Mouse (Mus musculus) kidney, adult 2 months (tissue): Measurements from ENCODE around the gene Tctn1. TPM values are rescaled to one million over a fixed set of nuclear protein-coding genes. Genes with fewer than 3 reads are reported as not detected.
A peak's percentile ranks its signal among the peaks of the same experiment; 100 is the strongest.

Source experiments
- DNase-seq: peaks from one replicate; pipeline ENCODE4 v3.0.0; 2021
- H3K27ac ChIP-seq: fragments of 200-500 bp; 2 replicates; pipeline ENCODE4 v1.5.1; 2012; ENCODE audit warnings: low read depth, low read length, control low read depth, inconsistent platforms; ENCODE audit not compliant: insufficient read depth
- H3K27me3 ChIP-seq: fragments of 200-500 bp; replicated peaks from 2 replicates; pipeline ENCODE4 v1.6.1; 2012; ENCODE audit warnings: mild to moderate bottlenecking, moderate library complexity, low read length, inconsistent platforms; ENCODE audit not compliant: control insufficient read depth, insufficient read depth
- H3K36me3 ChIP-seq: fragments of 200-500 bp; 2 replicates; pipeline ENCODE4 v1.6.1; 2012; ENCODE audit warnings: mild to moderate bottlenecking, moderate library complexity, low read length, inconsistent platforms; ENCODE audit not compliant: control insufficient read depth, insufficient read depth
- H3K4me1 ChIP-seq: fragments of 200-500 bp; 2 replicates; pipeline ENCODE4 v1.6.1; 2011; ENCODE audit warnings: low read length; ENCODE audit not compliant: control insufficient read depth, insufficient read depth
- H3K4me3 ChIP-seq: fragments of 200-500 bp; 2 replicates; pipeline ENCODE4 v1.5.1; 2011; ENCODE audit warnings: mild to moderate bottlenecking, low read depth, low read length, control low read depth; ENCODE audit not compliant: insufficient read depth
- CTCF ChIP-seq: fragments of 200-500 bp; conservative IDR thresholded peaks from 2 replicates; pipeline ENCODE4 v1.5.1; 2011; ENCODE audit warnings: low read depth, mild to moderate bottlenecking, control low read depth, low read length, moderate library complexity, mixed read lengths; ENCODE audit not compliant: insufficient read depth, insufficient read length
- POLR2A ChIP-seq: fragments of 200-500 bp; IDR thresholded peaks from one replicate; pipeline ENCODE4 v1.6.1; 2011; ENCODE audit warnings: low read depth, low read length, control low read depth
- WGBS: fragments of 180-500 bp; shearing (Covaris S2); methylation state at CpG from one replicate; pipeline ENCODE4 v1.1.7; 2018; 5-methylcytosine and 5-hydroxymethylcytosine counted together
- polyA plus RNA-seq: library from polyadenylated mRNA; depleted of rRNA; stranded (reverse); fragments of >200 nt; gene quantifications from 2 replicates; pipeline ENCODE4 v1.2.3, GENCODE M21; 2012

The Tctn1 gene
- polyA plus RNA-seq, 1 experiment, result 18.2 TPM

DNA sequence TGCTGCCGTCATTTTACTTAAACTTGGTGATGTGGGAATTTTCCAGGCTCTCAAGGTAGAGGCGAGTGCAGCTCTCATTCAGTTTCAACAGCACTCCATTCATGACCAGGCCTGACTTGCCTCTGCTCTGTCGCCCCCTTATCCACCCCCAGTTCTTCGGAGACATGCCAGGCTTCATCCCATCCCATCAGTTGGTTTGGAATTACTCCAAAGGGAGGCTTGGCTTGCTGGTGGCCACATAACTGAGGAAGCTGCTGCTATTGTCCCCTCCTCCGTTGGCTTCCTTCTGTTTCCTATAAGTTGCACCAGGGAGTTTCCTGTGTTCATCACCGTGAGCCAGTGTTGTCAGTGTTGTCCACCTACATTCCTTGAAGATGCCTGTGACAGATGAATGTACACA lies 40.3 kb upstream of the Tctn1 start:
- DNase-seq, result no peak
- Histone ChIP-seq H3K4me1 (peaks cover 49% of the 10 kb centered on the region), H3K27me3 (no peaks in the 10 kb centered on the region), H3K27ac (no peak overlapping the region), H3K36me3 (no peaks in the 10 kb centered on the region), H3K4me3 (no peak overlapping the region)
- TF ChIP-seq POLR2A (no peak), CTCF (no peak)
- 50% methylated on average over 6 of the region's 6 CpGs for WGBS

DNA sequence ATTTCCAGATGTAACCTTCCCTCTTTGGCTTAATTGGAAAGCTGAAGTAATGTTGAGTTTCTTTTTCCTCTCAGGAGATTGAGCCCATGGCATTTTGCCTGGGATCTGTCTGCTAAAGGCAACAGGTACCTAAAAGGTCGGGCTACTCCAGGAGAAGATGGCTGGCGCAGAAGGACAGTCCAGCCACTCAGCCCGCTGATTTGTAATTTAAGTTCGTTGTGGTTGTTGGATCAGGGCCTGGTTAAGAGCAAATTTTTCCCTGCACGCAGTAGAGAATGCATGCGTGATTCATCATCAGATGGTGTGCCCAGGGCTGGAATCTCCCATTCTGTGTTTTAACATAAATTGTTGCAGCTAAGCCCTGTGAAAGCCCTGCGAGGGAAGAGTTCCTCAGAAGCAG lies 39.7 kb upstream of the Tctn1 start:
- Histone ChIP-seq H3K4me1 (peaks cover 50% of the 10 kb centered on the region), H3K27ac (peak overlapping the region; percentile 72; the same call in 1 of the 2 replicates), H3K27me3 (no peaks in the 10 kb centered on the region), H3K36me3 (no peaks in the 10 kb centered on the region), H3K4me3 (no peak overlapping the region)
- no peak for DNase-seq
- TF ChIP-seq POLR2A (no peak), CTCF (no peak)
- 44% methylated on average over 7 of the region's 7 CpGs for WGBS

GRCm38 (mm10) chr5:122302810-122303745 lies 38.8 kb upstream of the Tctn1 start:
- H3K27me3 ChIP-seq, result no peaks in the 10 kb centered on the region
- peaks cover 54% of the 10 kb centered on the region for H3K4me1 ChIP-seq
- peak; percentile 62 for DNase-seq
- WGBS, result 40% methylated on average over 17 of the region's 17 CpGs
- peak overlapping the region; percentile 72 for H3K27ac ChIP-seq
- no peaks in the 10 kb centered on the region for H3K36me3 ChIP-seq
- H3K4me3 ChIP-seq, result no peak overlapping the region
- TF ChIP-seq CTCF (peak; percentile 36; the same call in 1 of the 2 replicates), POLR2A (no peak)

DNA sequence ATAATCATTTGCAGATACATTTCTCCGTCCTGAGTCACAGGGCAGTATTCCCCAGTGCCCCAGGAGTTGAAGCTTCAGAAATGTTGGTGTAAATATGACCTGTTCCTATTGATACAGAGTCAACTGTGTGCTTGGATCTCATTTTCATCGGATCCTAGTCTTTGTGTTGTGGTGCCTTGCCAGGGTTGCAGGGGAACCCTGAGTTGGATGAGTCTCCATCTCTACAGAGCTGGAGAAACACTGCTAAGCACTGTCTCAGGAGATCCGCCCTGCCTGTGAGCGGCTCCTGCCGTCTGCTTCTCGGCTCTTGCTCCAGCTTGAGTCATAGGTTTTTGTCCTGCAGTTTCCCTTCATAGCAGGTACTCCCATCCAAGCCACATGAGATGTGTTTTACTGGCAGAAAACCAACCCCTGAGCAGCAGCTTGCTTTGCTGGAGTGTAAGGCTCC lies 35.8 kb upstream of the Tctn1 start:
- Histone ChIP-seq H3K4me1 (peaks cover 60% of the 10 kb centered on the region), H3K27ac (no peak overlapping the region), H3K27me3 (no peaks in the 10 kb centered on the region), H3K36me3 (no peaks in the 10 kb centered on the region), H3K4me3 (no peak overlapping the region)
- no peak for DNase-seq
- no peak for TF ChIP-seq CTCF
- TF ChIP-seq POLR2A, result no peak
- 62% methylated on average over 6 of the region's 6 CpGs for WGBS

DNA sequence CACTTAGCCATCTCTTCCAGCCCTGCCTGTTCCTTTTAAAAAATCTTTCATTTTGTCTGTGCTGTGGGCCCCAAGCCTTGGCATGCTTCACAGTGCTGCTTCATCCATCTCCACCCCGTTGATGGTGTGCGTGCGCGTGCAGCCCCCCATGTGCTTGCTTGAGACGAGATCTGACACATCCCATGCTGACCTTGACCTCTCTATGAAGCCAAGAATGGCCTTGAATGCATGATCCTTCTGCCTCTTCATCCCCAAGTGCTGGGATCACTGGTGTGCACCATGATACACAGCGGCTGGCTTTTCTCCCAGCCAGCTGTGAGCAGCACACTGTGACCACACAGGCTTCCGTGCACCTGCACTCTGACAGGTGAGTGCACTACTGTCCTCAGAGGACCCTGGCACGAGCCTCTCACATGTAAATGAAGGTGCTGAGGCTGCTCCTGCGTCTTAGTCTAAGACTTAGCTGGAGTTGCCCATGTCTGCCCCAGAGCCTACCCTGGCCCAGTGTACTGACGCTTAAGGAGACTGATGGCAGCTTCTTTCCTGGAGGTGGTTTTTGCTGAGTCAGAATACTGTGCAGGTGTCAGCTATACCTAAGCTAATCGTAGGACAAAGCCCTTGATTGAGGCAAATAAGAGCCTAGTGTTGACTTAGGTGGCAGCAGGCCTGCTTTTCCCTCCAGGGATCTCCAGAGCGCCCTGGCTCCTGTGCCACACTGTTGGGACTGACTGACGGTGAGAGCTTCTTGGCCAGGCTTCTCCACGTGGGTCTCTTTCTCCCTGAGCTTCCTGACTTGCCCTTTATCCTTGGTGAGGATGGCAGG lies 31.1 kb upstream of the Tctn1 start:
- Histone ChIP-seq H3K27me3 (no peaks in the 10 kb centered on the region), H3K36me3 (no peaks in the 10 kb centered on the region), H3K27ac (no peak overlapping the region), H3K4me3 (no peak overlapping the region), H3K4me1 (peaks cover 63% of the 10 kb centered on the region)
- WGBS, result 48% methylated on average over 14 of the region's 14 CpGs
- TF ChIP-seq POLR2A (no peak), CTCF (no peak)
- DNase-seq, result no peak

DNA sequence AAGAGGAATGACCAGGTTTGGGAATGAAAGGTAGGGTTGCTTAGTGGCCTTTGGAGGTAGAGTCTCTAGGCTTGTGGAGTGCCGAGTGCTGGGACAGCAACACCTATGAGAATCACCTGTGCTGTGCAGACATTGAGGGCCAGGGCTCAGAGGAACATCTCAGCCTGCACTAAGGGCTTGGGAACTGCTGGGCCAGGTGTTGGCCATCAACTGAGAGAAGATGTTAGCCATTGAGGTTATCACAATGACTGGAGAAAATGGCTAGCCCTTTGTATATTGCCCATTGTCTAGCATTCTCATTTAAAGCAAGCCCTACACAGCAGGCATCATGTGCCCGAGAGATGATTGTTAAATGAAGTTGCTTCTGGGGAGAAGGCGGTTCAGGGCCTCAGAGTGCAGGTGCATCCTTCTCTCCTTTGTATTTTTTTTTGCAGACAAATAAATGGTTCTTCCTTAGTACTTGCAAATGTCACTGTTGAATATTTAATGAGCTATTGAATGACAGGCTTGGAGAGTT lies 30.0 kb upstream of the Tctn1 start:
- DNase-seq, result no peak
- Histone ChIP-seq H3K36me3 (no peaks in the 10 kb centered on the region), H3K27ac (no peak overlapping the region), H3K4me3 (no peak overlapping the region), H3K27me3 (no peaks in the 10 kb centered on the region), H3K4me1 (peaks cover 54% of the 10 kb centered on the region)
- TF ChIP-seq POLR2A (no peak), CTCF (no peak)
- 88% methylated on average over 3 of the region's 3 CpGs for WGBS
